Mouse (Mus musculus) adrenal gland, adult 8-10 months (tissue): ENCODE data around the gene Amd1. TPM values are rescaled to one million over a fixed set of nuclear protein-coding genes. Genes with fewer than 3 reads are reported as not detected.

Experiments used
- DNase-seq: peaks from one replicate; pipeline ENCODE4 v3.0.0; 2022
- total RNA-seq, 4 experiments: library from RNA; stranded (reverse); gene quantifications; 2 replicates each; pipeline ENCODE4 v1.2.4; 2022

The Amd1 gene
- total RNA-seq, 4 experiments from 2014 or later: 42.4 to 50.2 (median 47.3) TPM

DNA sequence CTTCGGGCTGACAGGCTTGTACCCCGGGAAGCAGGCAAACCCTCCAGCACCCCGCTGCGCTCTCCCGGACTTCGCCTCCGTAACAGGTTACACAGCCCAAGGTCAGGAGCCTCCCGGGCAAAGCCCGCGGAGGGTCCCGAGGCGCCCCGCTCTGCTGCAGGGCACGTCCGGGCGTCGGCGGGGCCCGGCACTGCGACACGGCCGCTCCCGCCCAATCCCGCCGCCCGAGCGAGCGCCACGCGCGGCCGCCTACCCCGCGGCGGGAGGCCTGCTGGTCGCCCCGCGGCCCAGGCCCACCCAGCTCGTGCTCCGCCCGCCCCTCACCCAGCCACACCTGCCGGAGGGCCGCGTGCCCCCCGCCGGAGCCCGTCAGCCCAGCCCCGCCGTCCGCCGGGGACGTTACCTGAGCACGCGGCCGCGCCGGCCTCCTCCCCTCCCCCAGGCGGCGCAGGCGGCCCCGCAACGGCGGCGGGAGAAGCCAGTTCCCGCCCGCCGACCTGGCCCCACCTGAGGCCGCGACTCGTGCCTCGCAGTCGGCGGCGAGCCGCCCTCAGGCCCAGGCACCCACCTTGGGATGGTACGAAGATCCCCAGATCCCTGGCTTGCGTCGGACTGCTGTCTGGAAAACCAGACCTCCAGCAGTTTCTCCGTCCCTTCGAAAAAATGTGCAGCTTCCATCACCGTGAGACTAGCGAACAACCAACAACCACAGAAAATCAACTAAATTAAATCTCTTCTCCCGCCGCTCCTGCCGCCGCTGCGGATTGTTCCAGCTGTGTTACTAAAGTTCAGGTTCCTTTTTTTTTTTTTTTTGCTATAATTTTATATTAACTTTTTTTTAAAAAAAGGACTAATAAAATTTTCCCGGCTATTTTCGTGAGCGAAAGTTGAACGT is 558 bp downstream of the Amd1 start:
- DNase-seq: peak; percentile 18

GRCm38 (mm10) chr10:40300648-40301171 is 1.3 kb downstream of the Amd1 start:
- peak; percentile 78 for DNase-seq

DNA sequence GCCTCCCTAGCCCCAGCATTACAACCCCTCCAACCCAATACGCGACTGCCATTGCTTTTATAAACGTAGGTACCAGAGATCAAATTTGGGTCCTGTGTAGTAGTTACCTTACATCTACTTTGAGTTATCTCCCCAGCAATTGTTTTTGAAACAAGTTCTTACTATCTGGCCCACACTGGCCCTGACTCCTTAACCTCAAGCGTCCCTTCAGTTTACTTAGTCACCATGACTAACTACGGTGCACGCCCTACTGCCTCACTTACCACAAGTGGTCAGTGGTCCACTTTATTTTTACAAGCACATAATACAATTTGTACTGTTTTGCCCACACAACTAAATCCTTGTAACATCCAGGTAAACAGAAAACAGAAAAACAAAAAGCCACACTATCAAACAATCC is 9.3 kb downstream of the Amd1 start:
- no peak for DNase-seq

GRCm38 (mm10) chr10:40286767-40287166 is 15.2 kb downstream of the Amd1 start:
- no peak for DNase-seq

GRCm38 (mm10) chr10:40285571-40285970 is 16.4 kb downstream of the Amd1 start:
- no peak for DNase-seq

GRCm38 (mm10) chr10:40284997-40285396 is 17.0 kb downstream of the Amd1 start:
- no peak for DNase-seq

- no peak for DNase-seq
Observed at GRCm38 (mm10) chr10:40284179-40284831, 17.7 kb downstream of the Amd1 start.

GRCm38 (mm10) chr10:40283636-40284035 is 18.4 kb downstream of the Amd1 start:
- DNase-seq: no peak

GRCm38 (mm10) chr10:40281565-40281964 is 20.4 kb downstream of the Amd1 start:
- no peak for DNase-seq

GRCm38 (mm10) chr10:40278317-40278716 is 23.7 kb downstream of the Amd1 start:
- DNase-seq: no peak

DNA sequence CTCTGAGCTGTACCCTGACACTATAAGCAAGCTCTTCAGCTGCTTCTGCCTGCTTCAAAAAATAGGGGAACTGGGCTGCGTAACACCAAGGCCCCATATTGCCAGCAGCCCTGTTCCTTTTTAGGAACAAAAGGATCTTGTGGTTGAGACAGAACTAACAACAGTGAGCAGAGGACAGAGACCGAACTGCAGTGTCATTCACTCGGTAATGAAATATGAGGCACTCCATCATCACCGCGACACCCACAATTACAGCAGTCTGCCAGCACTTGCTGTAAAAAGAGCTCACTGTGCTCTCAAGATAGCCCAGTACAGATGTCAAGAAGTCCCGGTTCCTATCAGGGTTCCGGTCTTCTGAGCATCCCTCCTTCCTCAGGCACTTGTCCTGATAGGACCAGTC is 26.0 kb downstream of the Amd1 start:
- no peak for DNase-seq

GRCm38 (mm10) chr10:40273938-40274337 is 28.0 kb downstream of the Amd1 start:
- DNase-seq: no peak

DNA sequence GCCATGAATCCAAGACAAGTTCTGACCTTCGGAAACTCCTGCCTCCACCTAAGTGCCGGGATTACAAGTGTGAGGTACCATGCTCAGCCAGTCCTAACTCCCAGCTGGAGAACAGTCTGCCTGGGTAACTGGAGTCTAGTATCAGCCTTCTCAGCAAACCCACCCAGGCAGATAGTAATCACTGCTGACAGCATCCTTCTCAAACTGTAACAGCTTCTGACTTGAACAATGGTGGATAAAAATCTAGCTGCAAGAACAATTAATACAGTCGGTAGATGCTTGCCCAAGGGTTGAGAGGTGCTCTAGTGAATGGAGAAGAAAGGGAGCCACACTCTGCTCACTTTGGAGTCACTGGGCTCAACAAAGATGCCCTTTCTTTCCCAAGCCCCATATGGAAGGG is 30.8 kb downstream of the Amd1 start:
- DNase-seq: no peak

- DNase-seq: no peak
Observed at GRCm38 (mm10) chr10:40264920-40265319, 37.1 kb downstream of the Amd1 start.

- peak; percentile 68 for DNase-seq
Observed at GRCm38 (mm10) chr10:40263691-40264090, 38.3 kb downstream of the Amd1 start.

DNA sequence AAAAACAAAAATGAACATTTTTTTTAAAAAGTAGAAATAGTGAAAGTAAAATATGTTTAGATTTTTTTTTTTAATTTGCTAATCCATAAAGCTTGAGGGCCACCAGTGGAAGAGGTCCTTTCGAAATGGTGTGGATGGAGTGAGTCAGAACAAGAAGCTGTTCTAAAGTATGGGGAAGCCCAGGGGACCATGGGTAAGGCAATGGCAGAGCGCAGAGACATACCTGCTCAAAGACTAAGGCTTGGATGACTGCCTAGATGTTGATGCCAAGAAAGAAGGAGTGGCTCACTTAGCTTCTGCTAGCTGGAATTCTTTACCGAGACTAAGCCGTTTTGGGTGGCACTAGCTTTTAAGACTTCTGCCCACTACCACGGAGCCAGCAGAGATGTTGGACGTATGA is 39.8 kb downstream of the Amd1 start:
- no peak for DNase-seq

DNA sequence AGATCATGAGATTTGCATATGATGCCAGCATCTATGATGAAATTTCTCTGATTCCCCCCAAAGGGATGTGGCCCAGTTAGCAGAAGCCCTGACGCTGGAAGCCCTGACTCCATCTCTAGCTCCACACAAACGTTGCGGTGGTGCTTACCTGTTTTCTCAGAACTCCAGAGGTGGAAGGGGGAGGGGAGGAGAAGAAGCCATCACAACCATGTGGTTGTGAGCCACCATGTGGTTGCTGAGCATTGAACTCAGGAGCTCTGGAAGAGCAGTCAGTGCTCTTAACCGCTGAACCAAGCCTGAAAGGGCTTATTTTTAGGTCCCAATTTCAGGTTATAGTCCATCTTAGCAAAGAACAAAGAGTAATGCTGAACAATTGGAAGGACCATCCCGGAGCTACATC is 41.7 kb downstream of the Amd1 start:
- no peak for DNase-seq

GRCm38 (mm10) chr10:40259542-40259941 is 42.4 kb downstream of the Amd1 start:
- no peak for DNase-seq

GRCm38 (mm10) chr10:40258976-40259375 is 43.0 kb downstream of the Amd1 start:
- DNase-seq: no peak

GRCm38 (mm10) chr10:40258401-40258966 is 43.5 kb downstream of the Amd1 start:
- DNase-seq: peak; percentile 47

DNA sequence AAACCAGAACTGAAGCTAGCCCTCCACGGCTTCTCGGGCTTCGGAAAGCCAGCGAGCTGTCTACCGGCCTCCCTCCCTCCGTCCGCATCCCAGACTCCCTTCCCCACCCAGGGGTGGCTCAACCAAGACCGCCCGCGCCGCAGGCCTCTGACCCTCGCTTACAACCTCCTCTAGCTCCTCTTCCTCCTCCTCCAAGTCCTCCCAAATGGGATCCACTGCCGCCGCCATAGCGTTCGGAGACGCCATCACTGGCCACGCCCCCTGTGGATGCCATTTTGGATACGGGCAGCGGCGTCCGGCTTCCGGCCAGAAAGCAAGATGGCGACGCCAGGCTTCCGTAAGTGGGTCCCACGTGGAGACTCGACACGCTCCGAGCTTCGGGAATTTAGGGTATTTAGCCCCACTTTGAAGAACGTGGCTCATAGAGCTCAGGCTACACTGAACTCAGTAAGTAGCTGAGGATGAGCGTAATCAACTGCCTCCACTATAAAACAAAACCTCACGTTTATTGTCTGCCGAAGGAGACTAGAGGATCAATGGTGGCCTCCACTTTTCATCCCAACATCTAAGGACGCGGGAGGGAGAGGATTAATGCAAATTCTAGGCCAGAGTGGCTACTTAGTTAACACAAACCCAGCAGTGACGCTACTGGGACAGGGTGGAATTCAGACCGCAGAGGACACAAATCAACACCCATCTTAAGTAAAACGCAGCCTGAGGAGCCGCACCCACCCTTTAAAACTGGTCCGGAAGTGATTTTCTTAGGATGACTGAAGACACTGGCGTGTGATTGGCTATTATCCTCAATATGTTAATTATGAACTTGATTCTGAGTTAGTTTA is 44.4 kb downstream of the Amd1 start, which contains the start of gene Gtf3c6:
TSS of gene Gtf3c6 (minus strand) at position 695 of the 842 bp plus-strand sequence.
- DNase-seq: peak; percentile 88

- peak; percentile 49 for DNase-seq
Observed at GRCm38 (mm10) chr10:40256716-40257115, 45.3 kb downstream of the Amd1 start.
